Mouse (Mus musculus) testis, adult 2 months (tissue): ENCODE data around the gene Flt3. TPM values are rescaled to one million over a fixed set of nuclear protein-coding genes. Genes with fewer than 3 reads are reported as not detected.

Experiments used
- H3K27ac ChIP-seq: fragments of 200-500 bp; 2 replicates; pipeline ENCODE4 v1.5.1; 2012; ENCODE audit warnings: low read depth, low read length; ENCODE audit not compliant: control insufficient read depth, insufficient read depth
- H3K27me3 ChIP-seq: fragments of 200-500 bp; 2 replicates; pipeline ENCODE4 v1.6.1; 2012; ENCODE audit warnings: mild to moderate bottlenecking, low read length, moderate library complexity; ENCODE audit not compliant: control insufficient read depth, insufficient read depth
- H3K36me3 ChIP-seq: fragments of 200-500 bp; 2 replicates; pipeline ENCODE4 v1.6.1; 2012; ENCODE audit warnings: mild to moderate bottlenecking, low read length; ENCODE audit not compliant: control insufficient read depth, insufficient read depth
- H3K4me1 ChIP-seq: fragments of 200-500 bp; 2 replicates; pipeline ENCODE4 v1.6.1; 2012; ENCODE audit warnings: low read length; ENCODE audit not compliant: control insufficient read depth, insufficient read depth
- H3K4me3 ChIP-seq: fragments of 200-500 bp; 2 replicates; pipeline ENCODE4 v1.5.1; 2012; ENCODE audit warnings: low read depth, mild to moderate bottlenecking, low read length, moderate library complexity, mixed read lengths; ENCODE audit not compliant: control insufficient read depth
- CTCF ChIP-seq: fragments of 200-500 bp; IDR thresholded peaks from 2 replicates; pipeline ENCODE4 v1.5.1; 2012; ENCODE audit warnings: low read depth, mild to moderate bottlenecking, inconsistent platforms, low read length, moderate library complexity; ENCODE audit not compliant: control insufficient read depth, insufficient read depth, insufficient replicate concordance
- POLR2A ChIP-seq: fragments of 200-500 bp; IDR thresholded peaks from 2 replicates; pipeline ENCODE4 v1.6.1; 2012; ENCODE audit warnings: low read depth, mild to moderate bottlenecking, inconsistent platforms, low read length, moderate library complexity; ENCODE audit not compliant: control insufficient read depth
- polyA plus RNA-seq: library from polyadenylated mRNA; depleted of rRNA; stranded (reverse); fragments of >200 nt; gene quantifications from 2 replicates; pipeline ENCODE4 v1.2.3, GENCODE M21; 2012

Gene Flt3
- polyA plus RNA-seq, 1 experiment, result 1.0 TPM

DNA sequence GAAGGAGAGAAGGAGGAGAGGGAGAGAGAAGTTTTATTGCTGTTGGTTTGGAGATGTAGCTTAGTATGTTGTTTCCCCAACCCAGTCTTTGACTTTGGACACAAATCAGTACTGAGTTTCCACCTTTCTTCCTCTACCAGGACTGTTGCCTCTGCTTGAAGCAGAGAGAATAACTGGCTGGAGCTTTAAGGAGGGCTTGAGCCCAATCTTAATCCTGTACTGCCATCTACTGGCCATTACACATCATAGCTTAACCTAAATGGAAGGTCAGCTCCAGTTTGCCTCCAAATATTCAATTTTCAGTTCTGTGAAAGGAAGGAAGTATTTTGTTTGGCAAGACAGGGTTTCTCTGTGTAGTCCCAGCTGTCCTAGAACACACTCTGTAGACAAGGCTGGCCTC is 80.6 kb downstream of the Flt3 start:
- no peak for TF ChIP-seq POLR2A
- no peak for TF ChIP-seq CTCF
- no peaks in the 10 kb centered on the region for H3K4me1 ChIP-seq
- no peak overlapping the region for H3K27ac ChIP-seq
- no peak overlapping the region for H3K4me3 ChIP-seq
- H3K27me3 ChIP-seq, result no peaks in the 10 kb centered on the region
- no peaks in the 10 kb centered on the region for H3K36me3 ChIP-seq

DNA sequence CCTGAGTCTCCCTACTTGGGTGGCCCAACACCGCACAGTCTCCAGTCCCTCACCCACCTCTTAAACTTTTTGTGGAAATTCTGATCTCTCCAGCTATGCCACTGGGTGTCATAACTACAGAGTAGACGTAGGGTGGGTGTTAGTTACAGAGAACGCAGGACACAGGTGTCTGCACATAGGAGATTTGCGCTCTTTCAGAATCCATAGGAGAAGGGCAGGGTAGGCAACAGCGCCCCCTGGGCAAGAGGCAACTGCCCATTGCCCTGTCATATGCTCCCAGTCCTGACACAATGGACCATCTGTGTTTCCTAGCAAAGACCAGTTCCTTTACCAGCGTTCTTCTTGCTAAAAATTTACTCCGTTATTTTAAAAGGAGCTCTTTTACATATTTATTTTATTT is 82.3 kb downstream of the Flt3 start:
- Histone ChIP-seq H3K4me3 (no peak overlapping the region), H3K27ac (no peak overlapping the region), H3K27me3 (no peaks in the 10 kb centered on the region), H3K36me3 (no peaks in the 10 kb centered on the region), H3K4me1 (no peaks in the 10 kb centered on the region; the same call in 1 of the 2 replicates)
- no peak for TF ChIP-seq POLR2A
- peak; percentile 31; the same call in 1 of the 2 replicates for TF ChIP-seq CTCF

DNA sequence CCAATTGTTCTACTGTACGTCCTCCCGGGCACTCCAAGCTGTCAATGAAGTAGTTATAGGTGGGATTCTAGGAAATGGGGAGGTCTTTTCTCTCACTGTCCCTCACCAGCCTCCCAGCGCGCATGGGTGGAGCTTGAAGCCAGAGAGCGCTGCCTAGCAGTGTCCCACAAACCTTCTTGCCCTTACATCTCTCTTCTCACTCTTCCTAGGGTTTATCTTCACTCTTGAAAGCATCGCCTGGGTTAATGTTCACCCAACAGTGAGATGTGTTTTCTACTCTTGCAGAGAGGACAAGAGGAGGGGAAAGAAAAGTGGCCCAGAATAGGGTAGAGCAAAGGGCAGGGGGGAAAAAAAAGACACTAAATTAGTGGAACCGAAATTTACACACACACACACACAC is 83.0 kb downstream of the Flt3 start:
- Histone ChIP-seq H3K27me3 (no peaks in the 10 kb centered on the region; the same call in 1 of the 2 replicates), H3K36me3 (no peaks in the 10 kb centered on the region), H3K4me3 (no peak overlapping the region), H3K4me1 (no peaks in the 10 kb centered on the region; the same call in 1 of the 2 replicates), H3K27ac (no peak overlapping the region)
- TF ChIP-seq CTCF (no peak), POLR2A (no peak)

DNA sequence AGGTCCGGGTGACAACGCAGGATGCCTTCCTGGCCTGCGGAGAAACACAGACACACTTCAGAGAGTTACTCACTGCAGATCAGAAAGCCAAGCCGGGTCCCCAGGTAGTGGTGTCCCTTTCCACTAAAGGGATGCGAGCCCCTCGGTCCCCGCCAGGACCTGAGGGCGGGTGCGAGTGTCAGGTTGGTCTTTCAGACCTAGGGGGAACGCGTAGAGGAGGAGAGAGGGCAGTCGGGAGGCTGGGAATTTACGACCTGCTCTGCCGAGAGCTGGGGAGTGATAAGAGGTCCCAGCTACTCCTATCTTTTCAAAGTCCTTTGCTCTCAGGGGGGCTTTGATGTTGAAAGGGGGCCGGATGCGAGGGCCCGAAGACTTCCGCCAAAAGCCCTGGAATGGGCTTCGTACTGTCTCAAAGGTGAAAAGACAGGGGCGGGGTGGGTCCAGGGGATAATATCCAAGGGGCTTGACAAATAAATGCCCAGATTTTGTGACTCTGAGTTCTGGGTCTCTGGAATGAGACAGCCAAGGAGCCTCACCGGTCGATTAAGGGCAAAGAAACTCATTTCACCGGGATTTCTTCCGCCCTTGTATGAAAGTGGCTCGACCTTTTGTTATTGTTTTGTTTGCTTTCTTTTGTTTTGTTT is 84.7 kb downstream of the Flt3 start:
- no peaks in the 10 kb centered on the region for H3K36me3 ChIP-seq
- H3K4me3 ChIP-seq, result no peak overlapping the region
- H3K4me1 ChIP-seq, result no peaks in the 10 kb centered on the region; the same call in 1 of the 2 replicates
- TF ChIP-seq POLR2A (no peak), CTCF (no peak)
- H3K27me3 ChIP-seq, result no peaks in the 10 kb centered on the region; the same call in 1 of the 2 replicates
- no peak overlapping the region for H3K27ac ChIP-seq

DNA sequence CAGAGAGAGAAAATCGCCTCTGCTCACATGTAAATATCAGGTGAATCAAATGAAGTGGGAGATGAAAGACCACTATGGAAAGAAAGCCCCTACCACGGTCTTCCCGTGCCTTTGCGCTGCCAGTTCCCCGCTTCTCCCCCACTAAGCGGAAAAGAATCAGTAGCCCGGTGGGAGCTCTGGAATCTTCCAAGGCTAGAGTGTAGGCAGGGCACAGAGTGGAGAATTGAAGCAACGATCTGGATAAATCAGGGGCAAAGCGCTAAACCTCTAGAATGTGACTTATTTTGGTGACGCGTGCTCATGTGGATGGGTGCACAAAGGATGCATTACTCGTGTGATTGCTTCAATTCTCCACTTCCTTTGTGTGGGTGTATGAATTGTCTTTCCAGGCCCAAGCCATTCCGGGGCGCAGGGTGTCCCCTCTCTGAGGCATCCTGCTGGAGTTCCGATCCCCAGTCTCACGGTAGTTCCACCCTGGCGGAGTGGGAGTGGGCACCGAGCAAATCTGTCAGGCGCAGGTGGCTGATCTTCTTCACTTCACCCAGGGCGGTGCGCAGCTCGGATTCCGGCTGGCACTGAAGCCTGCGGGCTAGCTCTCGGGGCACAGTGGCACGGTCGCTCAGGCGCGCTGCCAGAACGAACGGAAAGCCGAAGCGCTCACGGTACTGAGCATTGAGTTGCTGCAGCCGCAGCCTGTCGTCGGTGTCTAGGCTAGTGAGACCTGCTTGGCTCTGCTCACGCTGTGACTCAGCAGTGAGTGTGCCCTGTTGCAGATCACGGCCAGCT is 85.5 kb downstream of the Flt3 start:
- Histone ChIP-seq H3K27ac (no peak overlapping the region), H3K4me3 (no peak overlapping the region), H3K4me1 (no peaks in the 10 kb centered on the region; the same call in 1 of the 2 replicates), H3K27me3 (no peaks in the 10 kb centered on the region; the same call in 1 of the 2 replicates), H3K36me3 (no peaks in the 10 kb centered on the region)
- no peak for TF ChIP-seq POLR2A
- no peak for TF ChIP-seq CTCF

DNA sequence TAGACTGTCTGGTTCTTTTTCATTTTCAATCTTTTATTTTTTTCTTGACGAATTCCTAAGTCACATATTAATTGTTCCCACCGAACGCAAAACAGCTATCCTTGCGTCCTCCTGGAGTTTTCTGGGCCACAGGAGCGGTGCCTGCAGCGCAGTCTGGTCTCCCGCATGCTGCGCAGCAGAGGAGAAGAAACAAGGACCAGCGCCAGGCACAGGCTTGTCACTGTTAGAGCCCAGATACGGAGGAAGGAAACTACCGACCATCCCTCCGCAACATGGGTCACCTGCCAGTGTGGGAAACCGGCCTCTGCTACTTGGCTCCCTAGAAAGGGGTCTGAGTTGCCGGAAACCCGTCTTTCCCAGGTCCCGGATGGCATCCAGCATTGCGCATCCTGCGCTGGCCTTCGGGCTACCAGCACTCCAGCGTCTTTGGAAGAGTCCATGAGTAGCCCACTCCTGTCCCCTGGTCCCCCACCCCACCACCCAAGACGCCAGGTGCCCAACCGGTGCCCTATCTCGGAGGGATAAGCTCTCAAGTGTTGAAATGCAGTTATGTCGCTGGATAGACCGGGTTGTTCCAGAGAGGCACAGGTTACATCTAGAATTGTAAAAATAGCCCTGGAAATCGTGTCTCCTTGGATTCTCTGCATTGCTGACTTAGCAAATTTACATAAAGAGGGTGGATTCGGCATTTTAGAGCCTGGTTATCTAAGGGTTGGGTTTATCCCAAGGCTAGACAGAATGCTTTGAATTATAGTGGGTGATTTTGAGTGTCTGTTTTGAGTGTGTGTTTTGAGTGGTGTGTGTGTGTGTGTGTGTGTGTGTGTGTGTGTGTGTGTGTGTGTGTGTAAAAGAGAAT is 87.2 kb downstream of the Flt3 start:
- Histone ChIP-seq H3K27ac (no peak overlapping the region), H3K4me1 (no peaks in the 10 kb centered on the region; the same call in 1 of the 2 replicates), H3K4me3 (no peak overlapping the region), H3K27me3 (no peaks in the 10 kb centered on the region; the same call in 1 of the 2 replicates), H3K36me3 (no peaks in the 10 kb centered on the region)
- TF ChIP-seq POLR2A (no peak), CTCF (no peak)
